Mouse (Mus musculus) heart, embryonic 16.5 days (tissue): ENCODE data around the gene Erg. TPM values are rescaled to one million over a fixed set of nuclear protein-coding genes. Genes with fewer than 3 reads are reported as not detected.

Source experiments
- ATAC-seq: fragments of 200-750 bp; cut with Nextera tagmentation; replicated peaks from 2 replicates; pipeline ENCODE4 v1.8.0; 2017; ENCODE audit warnings: moderate number of reproducible peaks; ENCODE audit not compliant: insufficient read depth, low FRiP score; ENCODE audit errors: extremely low read depth
- H3K27ac ChIP-seq: fragments of 300-500 bp; sonication (generic); 2 replicates; pipeline ENCODE4 v1.5.1; 2014; ENCODE audit warnings: mild to moderate bottlenecking, low read length, control low read depth, moderate library complexity
- H3K27me3 ChIP-seq: fragments of 300-500 bp; sonication (generic); 2 replicates; pipeline ENCODE4 v1.6.1; 2014; ENCODE audit warnings: low read length, mixed read lengths; ENCODE audit not compliant: control insufficient read depth, insufficient read depth
- H3K36me3 ChIP-seq: fragments of 300-500 bp; sonication (generic); 2 replicates; pipeline ENCODE4 v1.6.1; 2014; ENCODE audit not compliant: control insufficient read depth, insufficient read depth
- H3K4me1 ChIP-seq: fragments of 300-500 bp; sonication (generic); 2 replicates; pipeline ENCODE4 v1.6.1; 2014; ENCODE audit warnings: low read length, mixed read lengths; ENCODE audit not compliant: control insufficient read depth, insufficient read depth
- H3K4me2 ChIP-seq: fragments of 300-500 bp; sonication (generic); 2 replicates; pipeline ENCODE4 v1.6.1; 2014; ENCODE audit warnings: low read depth, mild to moderate bottlenecking, control low read depth, low read length
- H3K4me3 ChIP-seq: fragments of 300-500 bp; sonication (generic); 2 replicates; pipeline ENCODE4 v1.5.1; 2014; ENCODE audit warnings: mild to moderate bottlenecking, control low read depth, low read length
- H3K9ac ChIP-seq: fragments of 300-500 bp; sonication (generic); 2 replicates; pipeline ENCODE4 v1.6.1; 2014; ENCODE audit warnings: low read length, control low read depth
- H3K9me3 ChIP-seq: fragments of 300-500 bp; sonication (generic); replicated peaks from 2 replicates; pipeline ENCODE4 v1.6.1; 2016; ENCODE audit warnings: low read length; ENCODE audit not compliant: control insufficient read depth
- WGBS: fragments of 180-500 bp; shearing (Covaris S2); extraction: QIAGEN DNeasy Blood & Tissue Kit; methylation state at CpG from one replicate; pipeline ENCODE4 v1.1.7; 2014; 5-methylcytosine and 5-hydroxymethylcytosine counted together
- polyA plus RNA-seq: library from polyadenylated mRNA; unstranded; fragments of >200 nt; fragmentation: Nextera tagmentation; extraction: Ambion mirVana; gene quantifications from 2 replicates; pipeline ENCODE4 v1.2.1, GENCODE M21; 2015

Gene Erg
- polyA plus RNA-seq, 1 experiment from 2014 or later, result 6.8 TPM

DNA sequence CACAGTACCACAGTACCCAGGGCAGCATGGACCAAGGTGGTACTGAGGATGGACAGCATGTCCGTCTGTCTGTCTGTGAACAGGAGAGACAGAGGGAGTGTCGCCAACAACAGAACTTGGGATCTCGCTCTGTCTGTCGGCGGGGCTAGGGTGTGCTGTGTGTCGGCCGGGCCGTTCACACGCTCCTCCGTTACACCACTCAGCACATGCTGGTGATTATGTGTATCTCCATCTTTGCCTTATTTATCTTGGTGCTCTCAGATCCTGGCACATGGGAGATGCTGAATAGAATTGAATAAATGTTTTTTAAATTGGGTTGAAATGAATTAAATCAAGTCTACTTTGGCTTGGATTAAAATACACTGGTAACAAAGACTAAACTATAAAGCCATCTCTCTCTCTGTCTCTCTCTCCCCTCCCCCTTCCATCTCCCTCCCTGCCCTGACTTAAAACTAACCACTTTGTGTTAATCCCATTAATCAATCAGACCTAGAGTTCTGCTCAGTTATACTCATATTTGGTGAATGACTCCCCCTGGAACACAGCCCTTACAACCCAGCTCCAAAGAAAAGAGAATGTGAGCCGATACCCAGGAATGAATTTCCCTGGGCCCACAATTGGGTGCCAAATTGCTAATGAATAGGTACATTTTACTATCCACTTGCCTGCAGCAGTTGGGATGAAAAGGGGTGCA, 10.6 kb upstream of the Erg start:
- Histone ChIP-seq H3K9ac (no peak overlapping the region), H3K27me3 (no peaks in the 10 kb centered on the region), H3K4me2 (no peak overlapping the region), H3K4me3 (no peak overlapping the region), H3K27ac (no peak overlapping the region), H3K4me1 (no peaks in the 10 kb centered on the region), H3K9me3 (no peaks in the 10 kb centered on the region), H3K36me3 (no peaks in the 10 kb centered on the region)
- 73% methylated on average over 11 of the region's 11 CpGs for WGBS
- no peak for ATAC-seq

- ATAC-seq, result no peak
- peaks cover 4% of the 10 kb centered on the region for H3K4me1 ChIP-seq
- peaks cover 31% of the 10 kb centered on the region for H3K27me3 ChIP-seq
- H3K9me3 ChIP-seq, result peaks cover 3% of the 10 kb centered on the region; the same call in 1 of the 2 replicates
- no peak overlapping the region for H3K4me2 ChIP-seq
- no peak overlapping the region for H3K9ac ChIP-seq
- H3K36me3 ChIP-seq, result no peaks in the 10 kb centered on the region
- no peak overlapping the region for H3K27ac ChIP-seq
- WGBS, result 60% methylated on average over 5 of the region's 5 CpGs
- H3K4me3 ChIP-seq, result no peak overlapping the region
Observed at GRCm38 (mm10) chr16:95588849-95589248, 2.5 kb upstream of the Erg start.

GRCm38 (mm10) chr16:95586726-95587125, 333 bp upstream of the Erg start:
- peak overlapping the region; percentile 60; the same call in 1 of the 2 replicates for H3K4me2 ChIP-seq
- whole genome bisulfite sequencing, result 43% methylated on average over 7 of the region's 7 CpGs
- ATAC-seq, result no peak
- H3K27ac ChIP-seq, result no peak overlapping the region
- H3K27me3 ChIP-seq, result peaks cover 41% of the 10 kb centered on the region
- H3K4me3 ChIP-seq, result no peak overlapping the region
- H3K36me3 ChIP-seq, result no peaks in the 10 kb centered on the region
- H3K4me1 ChIP-seq, result peaks cover 4% of the 10 kb centered on the region
- H3K9ac ChIP-seq, result no peak overlapping the region
- H3K9me3 ChIP-seq, result peaks cover 3% of the 10 kb centered on the region; the same call in 1 of the 2 replicates

DNA sequence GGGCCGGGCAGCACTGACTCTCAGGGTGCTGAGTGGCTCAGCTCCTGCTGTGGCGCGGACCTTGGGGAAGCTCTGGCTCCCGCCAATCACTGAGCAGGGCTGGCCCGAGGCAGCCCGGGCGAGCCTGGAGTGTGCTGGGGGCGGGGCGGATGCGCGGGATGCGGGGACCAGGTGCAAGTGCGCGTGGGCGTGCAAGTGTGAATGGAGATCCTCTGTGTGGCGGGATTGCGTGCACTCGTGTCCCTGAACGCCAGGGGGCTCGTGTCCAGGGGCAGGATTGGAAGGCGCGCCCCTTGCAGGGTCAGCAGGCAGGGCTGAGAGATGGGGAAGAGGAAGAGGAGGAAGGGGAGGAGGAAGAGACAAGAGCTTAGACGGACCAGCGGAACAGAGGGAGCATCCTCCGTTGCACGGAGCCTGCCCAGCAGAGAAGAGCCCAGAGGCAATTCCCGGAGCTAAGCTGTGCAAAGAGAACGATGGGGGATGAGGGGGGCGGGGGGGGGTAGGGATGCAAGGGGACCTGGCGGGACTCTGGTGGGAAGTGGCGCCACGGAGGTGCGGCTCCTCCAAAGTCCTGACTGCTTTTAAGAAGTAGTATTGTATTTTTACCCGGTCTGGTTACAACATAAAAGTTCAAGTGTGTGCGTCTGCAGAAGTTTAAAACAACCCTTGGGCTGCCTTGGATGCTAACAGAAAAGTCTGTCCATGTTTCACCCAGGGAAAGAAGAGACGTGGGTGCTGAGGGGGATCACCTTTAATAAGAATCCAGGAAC, 667 bp downstream of the Erg start:
- H3K4me1 ChIP-seq, result peaks cover 4% of the 10 kb centered on the region
- no peaks in the 10 kb centered on the region for H3K36me3 ChIP-seq
- ATAC-seq, result peak; percentile 63
- H3K4me2 ChIP-seq, result peak overlapping the region; percentile 60
- peak overlapping the region; percentile 12; the same call in 1 of the 2 replicates for H3K9ac ChIP-seq
- H3K27ac ChIP-seq, result no peak overlapping the region
- H3K9me3 ChIP-seq, result peaks cover under 1% of the 10 kb centered on the region; the same call in 1 of the 2 replicates
- H3K27me3 ChIP-seq, result peaks cover 42% of the 10 kb centered on the region
- under 1% methylated on average over 36 of the region's 36 CpGs for WGBS
- peak overlapping the region; percentile 47 for H3K4me3 ChIP-seq

- H3K4me3 ChIP-seq, result peak overlapping the region; percentile 47
- H3K27ac ChIP-seq, result no peak overlapping the region
- H3K27me3 ChIP-seq, result peaks cover 42% of the 10 kb centered on the region
- no peaks in the 10 kb centered on the region for H3K36me3 ChIP-seq
- H3K4me2 ChIP-seq, result peak overlapping the region; percentile 60
- peak; percentile 4; the same call in 1 of the 2 replicates for ATAC-seq
- peak overlapping the region; percentile 12; the same call in 1 of the 2 replicates for H3K9ac ChIP-seq
- no peaks in the 10 kb centered on the region for H3K9me3 ChIP-seq
- whole genome bisulfite sequencing, result 16% methylated on average over 37 of the region's 37 CpGs
- H3K4me1 ChIP-seq, result peaks cover 4% of the 10 kb centered on the region
Observed at GRCm38 (mm10) chr16:95584751-95585528, 1.5 kb downstream of the Erg start.

DNA sequence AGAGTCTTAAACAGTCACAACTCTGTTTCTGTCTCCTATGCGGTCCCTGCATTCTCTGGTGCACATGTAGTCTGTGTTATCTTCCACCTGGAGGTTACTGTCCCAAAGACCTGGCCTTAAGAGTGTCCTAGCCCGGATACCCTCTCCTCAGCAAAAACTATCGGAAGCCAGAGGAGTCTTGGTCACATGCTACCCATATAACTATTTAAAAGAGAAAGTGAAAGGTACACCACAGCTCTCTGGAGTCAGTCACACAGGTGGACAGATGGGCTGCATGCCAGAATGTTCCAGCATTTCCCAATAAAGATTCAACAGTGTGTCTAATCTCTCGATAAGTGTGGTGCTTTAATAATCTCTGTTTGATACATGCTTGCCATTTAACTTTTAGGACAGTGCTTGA, 7.1 kb downstream of the Erg start:
- no peak overlapping the region for H3K9ac ChIP-seq
- H3K4me3 ChIP-seq, result no peak overlapping the region
- H3K27ac ChIP-seq, result no peak overlapping the region
- H3K4me2 ChIP-seq, result no peak overlapping the region
- no peaks in the 10 kb centered on the region for H3K36me3 ChIP-seq
- no peaks in the 10 kb centered on the region for H3K4me1 ChIP-seq
- no peak for ATAC-seq
- 78% methylated on average over 4 of the region's 4 CpGs for WGBS
- peaks cover 14% of the 10 kb centered on the region for H3K27me3 ChIP-seq
- no peaks in the 10 kb centered on the region for H3K9me3 ChIP-seq

- Histone ChIP-seq H3K4me2 (no peak overlapping the region), H3K4me1 (0 out of 2 replicates have a peak, but pooled peaks cover 2% of the 10 kb centered on the region), H3K27me3 (no peaks in the 10 kb centered on the region), H3K4me3 (no peak overlapping the region), H3K36me3 (no peaks in the 10 kb centered on the region), H3K9ac (no peak overlapping the region), H3K27ac (no peak overlapping the region), H3K9me3 (no peaks in the 10 kb centered on the region)
- no peak; the same call in 1 of the 2 replicates for ATAC-seq
- 62% methylated on average over 13 of the region's 13 CpGs for WGBS
Observed at GRCm38 (mm10) chr16:95573163-95573562, 13.2 kb downstream of the Erg start.

GRCm38 (mm10) chr16:95570616-95571015, 15.8 kb downstream of the Erg start:
- H3K36me3 ChIP-seq, result no peaks in the 10 kb centered on the region
- WGBS, result 10% methylated on average over 1 of the region's 1 CpGs
- H3K4me1 ChIP-seq, result 0 out of 2 replicates have a peak, but pooled peaks cover 2% of the 10 kb centered on the region
- no peak for ATAC-seq
- no peaks in the 10 kb centered on the region for H3K9me3 ChIP-seq
- no peak overlapping the region for H3K9ac ChIP-seq
- H3K4me2 ChIP-seq, result no peak overlapping the region
- no peaks in the 10 kb centered on the region for H3K27me3 ChIP-seq
- no peak overlapping the region for H3K27ac ChIP-seq
- no peak overlapping the region for H3K4me3 ChIP-seq
